Mouse (Mus musculus) megakaryocyte, embryonic 14.5 days (primary cell): ENCODE results near the gene Ankrd53. TPM values are rescaled to one million over a fixed set of nuclear protein-coding genes. Genes with fewer than 3 reads are reported as not detected.

Source experiments
- H3K27me3 ChIP-seq: replicated peaks from 2 replicates; pipeline ENCODE3; 2012; ENCODE audit warnings: inconsistent platforms
- H3K36me3 ChIP-seq: replicated peaks from 2 replicates; pipeline ENCODE3; 2012; ENCODE audit warnings: low read length, inconsistent platforms, mixed read lengths
- H3K4me1 ChIP-seq: 2 replicates; pipeline ENCODE4 v1.6.1; 2012; ENCODE audit warnings: inconsistent platforms
- H3K4me3 ChIP-seq: replicated peaks from 2 replicates; pipeline ENCODE3; 2012; ENCODE audit warnings: moderate library complexity, mild to moderate bottlenecking, inconsistent platforms
- H3K9me3 ChIP-seq: 2 replicates; pipeline ENCODE4 v1.6.1; 2012; ENCODE audit warnings: inconsistent platforms
- FLI1 ChIP-seq: IDR thresholded peaks from 2 replicates; pipeline ENCODE4 v1.6.1; 2012; ENCODE audit warnings: low read length, inconsistent platforms, mixed read lengths
- GATA1 ChIP-seq: IDR thresholded peaks from 3 replicates; pipeline ENCODE4 v1.6.1; 2012; ENCODE audit warnings: mixed read lengths, low read length, inconsistent platforms, borderline replicate concordance
- polyA plus RNA-seq: library from polyadenylated mRNA; stranded (reverse); fragments of >175 nt; gene quantifications from 2 replicates; pipeline ENCODE4 v1.2.3, GENCODE M21; 2012; ENCODE audit warnings: low replicate concordance; ENCODE audit not compliant: insufficient read depth

Gene Ankrd53
- polyA plus RNA-seq, 1 experiment = not detected

GRCm38 (mm10) chr6:83731128-83731527 lies 31.3 kb upstream of the Ankrd53 start:
- Histone ChIP-seq H3K9me3 (peaks cover 37% of the 10 kb centered on the region), H3K27me3 (peaks cover 62% of the 10 kb centered on the region), H3K4me1 (no peaks in the 10 kb centered on the region), H3K4me3 (no peak overlapping the region), H3K36me3 (no peaks in the 10 kb centered on the region)
- TF ChIP-seq FLI1 (no peak), GATA1 (no peak)

- peaks cover 42% of the 10 kb centered on the region for H3K9me3 ChIP-seq
- TF ChIP-seq FLI1 (no peak), GATA1 (no peak)
Observed at GRCm38 (mm10) chr6:83737311-83737710, 25.1 kb upstream of the Ankrd53 start.

GRCm38 (mm10) chr6:83738596-83738995 lies 23.8 kb upstream of the Ankrd53 start:
- H3K4me3 ChIP-seq = no peak overlapping the region
- TF ChIP-seq FLI1 = no peak
- no peak for TF ChIP-seq GATA1
- H3K9me3 ChIP-seq = peaks cover 34% of the 10 kb centered on the region
- no peaks in the 10 kb centered on the region for H3K36me3 ChIP-seq
- H3K4me1 ChIP-seq = peaks cover 25% of the 10 kb centered on the region
- H3K27me3 ChIP-seq = peaks cover 74% of the 10 kb centered on the region

More at GRCm38 (mm10) chr6:83737311-83737710, 25.1 kb upstream of the Ankrd53 start:
- no peak overlapping the region for H3K4me3 ChIP-seq
- no peaks in the 10 kb centered on the region for H3K36me3 ChIP-seq
- peaks cover 25% of the 10 kb centered on the region for H3K4me1 ChIP-seq
- peaks cover 69% of the 10 kb centered on the region for H3K27me3 ChIP-seq

GRCm38 (mm10) chr6:83742761-83743160 lies 19.7 kb upstream of the Ankrd53 start, which contains the start of gene Atp6v1b1:
Atp6v1b1 (plus strand) TSS chr6:83742990.
- H3K27me3 ChIP-seq = peaks cover 81% of the 10 kb centered on the region
- peaks cover 12% of the 10 kb centered on the region for H3K4me1 ChIP-seq
- H3K36me3 ChIP-seq = no peaks in the 10 kb centered on the region
- no peak within 1 kb of the TSS for H3K4me3 ChIP-seq
- peaks cover 21% of the 10 kb centered on the region for H3K9me3 ChIP-seq
- TF ChIP-seq FLI1 (no peak), GATA1 (no peak)

- H3K27me3 ChIP-seq = peaks cover 82% of the 10 kb centered on the region
- H3K4me1 ChIP-seq = peaks cover 7% of the 10 kb centered on the region
- TF ChIP-seq GATA1 (no peak), FLI1 (no peak)
- H3K9me3 ChIP-seq = peaks cover 21% of the 10 kb centered on the region
- H3K36me3 ChIP-seq = no peaks in the 10 kb centered on the region
- H3K4me3 ChIP-seq = no peak overlapping the region
Observed at GRCm38 (mm10) chr6:83743212-83743611, 19.2 kb upstream of the Ankrd53 start.

GRCm38 (mm10) chr6:83744126-83744525 lies 18.3 kb upstream of the Ankrd53 start:
- TF ChIP-seq FLI1 = no peak
- TF ChIP-seq GATA1 = no peak
- Histone ChIP-seq H3K9me3 (peaks cover 21% of the 10 kb centered on the region), H3K4me1 (peaks cover 3% of the 10 kb centered on the region), H3K27me3 (peaks cover 84% of the 10 kb centered on the region), H3K4me3 (no peak overlapping the region), H3K36me3 (no peaks in the 10 kb centered on the region)

- Histone ChIP-seq H3K4me3 (no peak overlapping the region), H3K27me3 (peaks cover 87% of the 10 kb centered on the region), H3K36me3 (no peaks in the 10 kb centered on the region), H3K4me1 (peaks cover 7% of the 10 kb centered on the region), H3K9me3 (peaks cover 19% of the 10 kb centered on the region)
- TF ChIP-seq FLI1 (no peak), GATA1 (no peak)
Observed at GRCm38 (mm10) chr6:83744557-83744956, 17.9 kb upstream of the Ankrd53 start.

GRCm38 (mm10) chr6:83745466-83745865 lies 17.0 kb upstream of the Ankrd53 start:
- peaks cover 15% of the 10 kb centered on the region for H3K4me1 ChIP-seq
- TF ChIP-seq GATA1 (no peak), FLI1 (no peak)
- peaks cover 78% of the 10 kb centered on the region for H3K27me3 ChIP-seq
- H3K36me3 ChIP-seq = no peaks in the 10 kb centered on the region
- peaks cover 10% of the 10 kb centered on the region; the same call in 1 of the 2 replicates for H3K9me3 ChIP-seq
- H3K4me3 ChIP-seq = no peak overlapping the region

GRCm38 (mm10) chr6:83749286-83749685 lies 13.2 kb upstream of the Ankrd53 start:
- TF ChIP-seq FLI1 (no peak), GATA1 (no peak)
- Histone ChIP-seq H3K9me3 (no peaks in the 10 kb centered on the region), H3K4me1 (peaks cover 17% of the 10 kb centered on the region), H3K36me3 (no peaks in the 10 kb centered on the region), H3K27me3 (peaks cover 83% of the 10 kb centered on the region), H3K4me3 (no peak overlapping the region)

- H3K4me1 ChIP-seq = peaks cover 17% of the 10 kb centered on the region
- H3K27me3 ChIP-seq = peaks cover 84% of the 10 kb centered on the region
- peak overlapping the region; percentile 64 for H3K4me3 ChIP-seq
- no peak for TF ChIP-seq FLI1
- no peak for TF ChIP-seq GATA1
- H3K36me3 ChIP-seq = no peaks in the 10 kb centered on the region
- no peaks in the 10 kb centered on the region for H3K9me3 ChIP-seq
Observed at GRCm38 (mm10) chr6:83750171-83750684, 12.2 kb upstream of the Ankrd53 start.

- Histone ChIP-seq H3K27me3 (peaks cover 85% of the 10 kb centered on the region), H3K4me1 (peaks cover 7% of the 10 kb centered on the region), H3K36me3 (no peaks in the 10 kb centered on the region), H3K4me3 (no peak overlapping the region), H3K9me3 (no peaks in the 10 kb centered on the region)
- no peak for TF ChIP-seq GATA1
- TF ChIP-seq FLI1 = no peak
Observed at GRCm38 (mm10) chr6:83756051-83756450, 6.4 kb upstream of the Ankrd53 start.
